In genomic region chr9:68341511-68341910, GRCm38 (mm10) we compare ENCODE assay signal across 19 mouse cellular contexts.
DNase-seq lines count a peak whose midpoint lies in the region; TF ChIP-seq lines count a peak whose summit lies in the region.
"Had no signal": no experiment of that assay in that cellular context is flagged by ENCODE, and none has a peak within 500 bp of the region (broad histone marks: within the 10 kb centered on the region; RNA-seq: fewer than 3 reads in every experiment).

No protein-coding gene starts in this region.

- intact Hi-C loops in left cerebral cortex, postnatal 4 days (cut with DNase I): no loop called here
- intact Hi-C loops in left cerebral cortex, adult 2 months (cut with DNase I): no loop called here

- no peak overlapping the region for H3K27ac ChIP-seq in left cerebral cortex, adult 2 months
- H3K27ac ChIP-seq: embryonic facial prominence, embryonic 10.5 days; embryonic facial prominence, embryonic 13.5 days; forebrain, embryonic 12.5 days; gastrocnemius, adult 2 months; hindbrain, embryonic 12.5 days; hindbrain, embryonic 15.5 days had no signal

- H3K4me3 ChIP-seq in left cerebral cortex, adult 2 months: no peak overlapping the region
- H3K4me3 ChIP-seq: embryonic facial prominence, embryonic 10.5 days; embryonic facial prominence, embryonic 13.5 days; erythroblast, embryonic 14.5 days; forebrain, embryonic 12.5 days; gastrocnemius, adult 2 months; hindbrain, embryonic 12.5 days; hindbrain, embryonic 15.5 days had no signal

- TF ChIP-seq CTCF in left cerebral cortex, adult 2 months (IDR thresholded peaks at IDR 0.05): no peak

- peak; percentile 8 for DNase-seq in adrenal gland, adult 2 months
- no peak for DNase-seq in adrenal gland, postnatal 10 days
- peak; percentile 11 for DNase-seq in cerebellum, adult 9-10 months
- DNase-seq in cerebellum, postnatal 4 days (ENCODE audit: low spot score in 2 of 2): no peak
- peak; percentile 8 for DNase-seq in left cerebral cortex, postnatal 4 days
- no peak for DNase-seq in left cerebral cortex, adult 2 months (ENCODE audit: extremely low spot score in 1 of 2, low spot score in 2 of 2)
- DNase-seq in lung, postnatal 4 days: no peak
- DNase-seq: embryo, embryonic 11 days; forebrain, postnatal 0 days; gastrocnemius, adult 2 months; gastrocnemius, postnatal 14 days; heart, adult 11 months; kidney, adult 2 months had no signal

Comparison
In these comparisons a context has a peak if more than half of its experiments do, and no peak if none do; other contexts are left out.
1. DNase-seq: peak in adrenal gland, adult 2 months (single experiment), cerebellum, adult 9-10 months (single experiment) and left cerebral cortex, postnatal 4 days (single experiment); none in adrenal gland, postnatal 10 days (single experiment), cerebellum, postnatal 4 days (0 of 2), left cerebral cortex, adult 2 months (0 of 2) and lung, postnatal 4 days (0 of 2).